Mouse (Mus musculus): ENCODE data around the gene Adipor2.
A peak's percentile ranks its signal among the peaks of the same experiment; 100 is the strongest.

Gene Adipor2

GRCm38 (mm10) chr6:119420357-119420756 is 2.9 kb upstream of the Adipor2 start:
- no peak for DNase-seq (ENCODE audit: low read depth, low spot score)

- DNase-seq (ENCODE audit: low read depth, low spot score) = no peak
Measured at GRCm38 (mm10) chr6:119419412-119419811, 1.9 kb upstream of the Adipor2 start.

- no peak for DNase-seq (ENCODE audit: low read depth, low spot score)
Measured at GRCm38 (mm10) chr6:119418392-119419251, 1.1 kb upstream of the Adipor2 start.

DNA sequence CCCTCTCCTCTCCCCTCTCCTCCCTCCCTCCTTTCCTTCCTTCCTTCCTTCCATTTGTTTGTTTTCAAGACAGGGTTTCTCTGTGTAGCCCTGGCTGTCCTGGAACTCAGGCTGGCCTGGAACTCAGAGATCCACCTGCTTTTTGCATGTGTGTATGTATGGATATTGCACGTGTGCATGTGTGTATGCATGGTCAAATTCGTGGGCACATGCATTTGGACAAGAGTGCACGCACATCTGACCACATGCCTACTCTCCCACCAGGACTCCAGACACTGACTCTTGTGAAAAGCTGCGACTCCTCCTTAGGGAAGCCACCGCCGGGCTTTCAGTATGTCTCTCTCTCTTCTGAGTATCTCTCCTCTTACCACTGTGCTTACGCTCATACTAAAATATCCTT is 317 bp upstream of the Adipor2 start:
- DNase-seq (ENCODE audit: low read depth, low spot score) = no peak

DNA sequence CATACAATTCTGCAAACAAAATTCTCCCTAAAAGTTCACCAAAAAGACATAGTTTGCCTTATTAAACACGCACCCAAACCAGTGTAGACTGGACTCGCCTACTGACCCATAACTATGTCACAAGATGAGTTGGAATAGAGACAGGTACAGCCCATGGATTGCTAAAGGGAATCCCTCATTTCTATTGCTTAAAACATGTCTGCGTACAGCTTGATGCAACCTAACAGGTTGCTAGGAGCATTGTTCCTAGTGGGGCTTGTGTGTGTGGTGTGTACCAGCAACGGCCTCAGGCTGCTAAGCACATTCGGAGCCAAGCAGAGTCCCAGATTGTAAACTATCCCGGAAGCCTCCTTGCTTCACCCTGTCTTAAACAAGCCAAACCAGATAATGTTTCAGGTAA is 861 bp downstream of the Adipor2 start:
- DNase-seq (ENCODE audit: low read depth, low spot score) = no peak

DNA sequence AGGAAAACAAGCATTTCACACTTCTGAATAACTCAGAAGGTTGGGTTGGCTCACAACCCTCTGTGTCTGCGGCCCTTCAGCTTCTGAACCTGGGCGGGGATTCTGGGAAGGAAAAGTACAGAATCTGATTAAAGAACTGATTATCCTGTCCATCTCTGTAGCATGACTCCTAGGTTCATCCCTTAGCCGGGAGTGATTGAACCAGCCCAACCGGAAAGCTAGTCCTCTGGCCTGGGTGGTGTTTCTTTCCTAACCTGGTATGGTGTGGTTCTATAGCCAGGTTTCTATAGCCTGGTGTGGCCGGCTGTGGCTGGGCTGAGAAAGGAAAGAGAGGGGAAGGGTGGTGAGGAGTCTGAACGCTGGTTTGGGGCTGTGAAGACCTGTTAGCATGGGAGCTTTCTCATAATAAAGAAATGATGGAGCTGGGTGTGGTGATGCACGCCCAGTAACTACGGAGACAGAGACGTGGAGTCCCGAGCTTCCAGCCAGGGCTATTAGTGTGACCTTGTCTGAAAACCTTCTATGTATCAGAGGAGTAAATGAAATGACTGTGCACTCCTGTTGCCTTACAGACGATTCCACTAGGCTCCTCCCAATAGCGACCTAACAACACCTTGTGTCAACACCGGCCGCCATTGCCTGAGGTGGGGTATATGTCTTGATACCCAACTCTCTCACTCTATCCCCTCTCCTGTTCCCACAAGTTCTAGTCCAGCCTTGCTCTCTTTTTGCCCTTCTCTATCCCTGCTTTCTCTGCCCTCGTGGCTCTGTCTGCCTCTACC is 3.1 kb downstream of the Adipor2 start:
- no peak for DNase-seq (ENCODE audit: low read depth, low spot score)

- no peak for DNase-seq (ENCODE audit: low read depth, low spot score)
Measured at GRCm38 (mm10) chr6:119412588-119412987, 4.9 kb downstream of the Adipor2 start.

DNA sequence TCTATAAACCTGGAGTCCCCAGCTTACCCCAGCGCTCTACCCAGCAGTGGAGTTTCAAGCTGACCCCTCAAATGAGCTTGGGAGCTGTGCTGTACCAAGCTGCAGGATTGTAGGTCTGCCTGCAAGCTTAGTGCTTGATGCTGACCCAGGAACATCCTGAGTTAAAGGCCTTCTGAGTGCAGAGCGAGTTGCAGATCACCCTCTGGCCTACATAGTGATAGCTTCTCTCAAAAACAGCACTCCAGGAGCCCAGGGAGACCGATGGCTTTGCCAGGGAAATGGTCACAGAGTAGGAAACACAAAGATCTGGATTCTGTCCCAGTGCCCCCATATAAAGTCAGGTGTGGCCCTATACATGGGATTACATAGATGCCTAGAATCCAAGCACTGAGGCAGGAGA is 6.0 kb downstream of the Adipor2 start:
- DNase-seq (ENCODE audit: low read depth, low spot score) = no peak

DNA sequence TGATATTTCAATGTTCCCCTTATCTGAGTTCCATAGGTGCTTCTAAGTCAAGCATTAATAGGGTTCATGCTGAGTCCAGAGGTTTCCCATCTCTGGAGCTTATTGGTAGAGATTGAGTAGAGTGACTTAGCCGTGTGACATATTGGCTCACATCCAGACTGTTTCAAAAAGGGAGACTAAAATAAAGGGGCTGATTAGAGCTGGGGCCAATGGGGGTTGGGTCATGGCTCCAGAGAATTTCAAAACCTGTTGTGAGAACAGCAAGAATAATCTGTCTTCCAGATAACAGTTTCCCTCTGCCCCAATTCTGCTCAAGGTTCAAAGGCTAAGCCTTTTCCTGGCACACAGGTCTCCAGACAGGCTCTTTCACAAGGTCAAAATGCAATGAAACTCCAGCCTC is 7.7 kb downstream of the Adipor2 start:
- DNase-seq (ENCODE audit: low read depth, low spot score) = no peak

DNA sequence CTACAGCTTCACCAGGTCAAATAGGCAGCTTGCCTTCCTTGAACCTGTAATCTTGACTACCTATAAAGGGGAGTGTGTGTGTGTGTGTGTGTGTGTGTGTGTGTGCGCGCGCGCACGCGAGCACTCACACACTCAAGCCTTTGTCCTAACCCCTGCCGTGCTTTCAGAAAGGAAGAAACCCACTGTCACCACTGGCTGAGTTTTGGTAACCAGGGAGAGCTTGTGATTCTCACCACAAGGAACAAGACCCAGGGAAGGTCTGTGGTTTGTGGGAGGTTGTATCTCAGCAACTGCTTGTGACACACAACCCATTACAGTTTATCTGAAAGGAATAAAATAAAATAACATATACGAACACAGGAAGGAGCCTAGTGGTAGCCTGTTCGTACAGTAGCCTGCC is 8.9 kb downstream of the Adipor2 start:
- DNase-seq (ENCODE audit: low read depth, low spot score) = no peak

- no peak for DNase-seq (ENCODE audit: low read depth, low spot score)
Measured at GRCm38 (mm10) chr6:119407818-119408217, 9.7 kb downstream of the Adipor2 start.

DNA sequence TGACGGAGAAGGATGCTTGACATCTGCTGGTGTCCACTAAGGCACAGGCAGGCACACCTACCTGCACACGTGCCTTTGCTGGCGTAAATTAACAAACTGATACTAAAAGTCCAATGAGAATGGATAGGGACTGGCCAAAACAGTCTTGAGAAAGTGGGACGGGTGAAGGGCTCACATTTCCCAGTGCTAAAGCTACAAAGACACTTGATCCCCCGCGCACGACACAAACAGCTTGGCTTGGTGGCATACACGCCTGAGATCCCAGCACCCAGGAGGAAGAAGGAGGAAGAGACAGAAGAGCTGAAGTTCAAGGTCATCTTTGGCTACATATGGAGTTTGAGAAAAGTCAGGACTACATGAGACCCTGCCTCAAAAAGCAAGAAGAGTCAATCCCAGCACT is 11.0 kb downstream of the Adipor2 start:
- no peak for DNase-seq (ENCODE audit: low read depth, low spot score)

DNA sequence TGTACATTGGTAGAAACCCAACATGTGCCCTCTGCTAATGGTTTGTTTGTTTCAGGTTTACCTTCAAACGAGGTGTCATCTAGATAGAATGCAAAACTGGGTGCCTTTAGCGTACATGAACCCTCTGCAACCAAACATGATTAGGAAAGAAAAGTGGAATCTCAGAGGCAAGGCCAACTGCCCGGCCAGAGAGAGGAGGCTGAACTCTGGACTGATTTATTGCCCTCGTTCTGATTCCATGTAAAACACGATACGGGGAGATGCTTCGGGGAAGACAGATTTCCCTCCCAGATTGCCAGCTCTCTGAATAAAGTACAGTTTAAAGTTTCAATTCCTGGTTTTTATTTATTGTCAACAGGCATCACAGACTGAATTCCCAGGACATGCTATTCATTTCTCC is 12.2 kb downstream of the Adipor2 start:
- no peak for DNase-seq (ENCODE audit: low read depth, low spot score)

- no peak for DNase-seq (ENCODE audit: low read depth, low spot score)
Measured at GRCm38 (mm10) chr6:119404854-119405253, 12.7 kb downstream of the Adipor2 start.

- peak; percentile 40 for DNase-seq (ENCODE audit: low read depth, low spot score)
Measured at GRCm38 (mm10) chr6:119402976-119403375, 14.5 kb downstream of the Adipor2 start.

DNA sequence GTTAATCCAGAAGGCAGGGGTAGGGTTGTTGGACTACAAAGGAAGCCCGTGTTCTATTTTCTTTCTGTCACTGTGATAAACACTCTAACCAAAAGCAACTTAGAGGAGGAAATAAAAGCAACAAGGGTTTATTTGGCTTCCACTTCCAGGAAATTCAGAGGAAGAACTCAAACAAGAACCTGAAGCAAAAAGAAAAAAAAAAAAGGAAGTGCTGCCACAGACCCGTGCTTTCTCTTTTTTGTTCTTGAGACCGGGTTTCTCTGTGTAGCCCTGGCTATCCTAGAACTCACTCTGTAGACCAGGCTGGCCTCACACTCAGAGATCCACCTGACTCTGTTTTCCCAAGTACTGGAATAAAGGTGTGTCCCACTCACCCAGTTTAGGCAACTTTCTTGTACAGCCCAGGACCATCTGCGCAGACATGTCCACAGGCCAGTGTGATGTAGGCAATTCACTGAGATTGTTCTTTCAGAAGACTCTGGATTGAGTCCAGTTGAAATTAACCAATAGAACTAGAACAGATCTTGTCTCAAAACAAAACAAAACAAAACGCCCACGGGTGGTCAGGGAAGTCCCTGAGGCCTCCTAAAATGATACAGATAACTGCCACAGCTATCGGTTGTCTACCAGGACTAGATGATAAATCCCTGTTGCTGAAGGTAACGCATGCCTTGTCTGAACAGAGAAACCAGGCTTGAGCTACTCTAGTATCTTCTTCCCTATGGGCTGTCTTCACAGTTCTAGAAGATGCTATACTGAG is 15.8 kb downstream of the Adipor2 start:
- no peak for DNase-seq (ENCODE audit: low read depth, low spot score)

- DNase-seq (ENCODE audit: low read depth, low spot score) = no peak
Measured at GRCm38 (mm10) chr6:119400649-119401048, 16.9 kb downstream of the Adipor2 start.

DNA sequence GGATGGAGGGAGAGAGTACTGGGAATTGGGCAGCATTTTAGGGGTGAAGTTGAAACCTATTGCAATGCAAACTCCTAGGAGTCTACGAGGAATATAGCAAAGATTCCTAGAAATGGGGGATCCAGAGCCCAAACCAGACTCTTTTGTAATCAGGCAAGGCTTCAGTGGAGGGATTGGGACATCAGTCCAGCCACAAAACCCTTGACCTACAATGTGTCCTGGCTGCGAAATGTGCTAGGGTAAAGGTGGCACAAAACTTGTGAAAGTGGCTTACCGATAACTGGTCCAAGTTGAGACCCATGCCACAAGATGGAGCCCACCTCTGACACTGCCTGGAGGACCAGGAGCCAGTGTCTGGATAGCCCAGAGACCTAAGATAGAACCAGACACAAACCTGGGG is 18.1 kb downstream of the Adipor2 start:
- no peak for DNase-seq (ENCODE audit: low read depth, low spot score)

GRCm38 (mm10) chr6:119396309-119396634 is 21.2 kb downstream of the Adipor2 start:
- DNase-seq (ENCODE audit: low read depth, low spot score) = peak; percentile 92

DNA sequence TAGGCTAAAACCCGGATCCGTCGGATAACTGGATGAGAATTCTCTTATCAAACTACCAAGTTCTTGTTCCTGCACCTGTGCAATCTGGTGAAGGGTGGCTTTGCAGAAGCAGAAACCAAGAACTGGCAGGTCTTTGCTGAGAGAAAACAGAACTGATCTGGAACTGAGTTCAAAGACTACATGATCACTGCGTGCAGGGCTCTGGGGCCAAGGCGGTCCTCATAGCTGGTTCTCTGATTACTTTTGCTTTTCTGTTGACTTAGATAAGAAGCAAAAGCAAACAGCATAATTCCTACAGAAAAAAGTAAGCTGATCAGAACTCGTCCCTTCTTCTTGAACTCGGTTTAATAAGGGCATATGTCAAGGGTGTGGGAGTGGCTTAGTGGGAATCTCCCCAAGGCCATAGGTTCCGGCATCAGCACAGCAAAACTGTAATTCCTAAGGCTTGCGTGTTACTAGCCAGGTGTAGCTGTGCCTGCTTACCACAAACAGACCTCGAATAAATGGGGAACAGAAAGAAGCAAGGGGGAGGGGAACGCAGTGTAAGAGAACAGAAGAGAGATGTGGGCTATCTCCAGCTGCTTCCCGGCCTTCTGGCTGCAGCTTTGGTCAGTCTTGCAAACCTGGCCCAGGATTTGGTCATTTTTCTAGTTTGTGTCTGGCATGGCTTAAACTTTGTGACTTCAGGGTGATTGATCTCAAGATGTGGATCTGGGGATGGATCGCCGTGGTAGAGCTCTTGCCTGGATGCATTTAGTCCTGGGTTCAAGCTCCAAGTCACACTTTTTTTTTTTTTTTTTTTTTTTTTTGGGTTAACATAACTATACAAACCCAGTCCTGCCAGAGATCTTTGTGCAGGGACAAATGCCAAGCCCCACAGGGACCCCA is 21.8 kb downstream of the Adipor2 start:
- peak; percentile 66 for DNase-seq (ENCODE audit: low read depth, low spot score)

GRCm38 (mm10) chr6:119392836-119393235 is 24.7 kb downstream of the Adipor2 start:
- peak; percentile 97 for DNase-seq (ENCODE audit: low read depth, low spot score)

All from 3T3-L1 (cell line).